Mouse (Mus musculus): ENCODE results near the gene Atp1a4.

Atp1a4 gene

GRCm38 (mm10) chr1:172277172-172277571 lies 19.0 kb upstream of the Atp1a4 start:
- Histone ChIP-seq H3K9me3 (ENCODE audit: low read length) (no peaks in the 10 kb centered on the region), H3K4me1 (replicated peaks; ENCODE audit: low read depth, low read length) (peaks cover 32% of the 10 kb centered on the region), H3K36me3 (ENCODE audit: insufficient read depth, low read length) (no peaks in the 10 kb centered on the region), H3K27me3 (ENCODE audit: insufficient read depth, low read length) (peaks cover 9% of the 10 kb centered on the region; the same call in 1 of the 2 replicates), H3K4me3 (replicated peaks; ENCODE audit: low read length) (no peak overlapping the region)
- TF ChIP-seq CTCF (conservative IDR thresholded peaks at IDR 0.05; ENCODE audit: low read length): no peak
- TF ChIP-seq POU5F1 (IDR thresholded peaks at IDR 0.05; ENCODE audit: borderline replicate concordance, low read length): no peak
- TF ChIP-seq NANOG (IDR thresholded peaks at IDR 0.05; ENCODE audit: borderline replicate concordance, low read length): no peak

GRCm38 (mm10) chr1:172274547-172274946 lies 16.3 kb upstream of the Atp1a4 start:
- H3K9me3 ChIP-seq (ENCODE audit: low read length): no peaks in the 10 kb centered on the region
- H3K4me3 ChIP-seq (replicated peaks; ENCODE audit: low read length): no peak overlapping the region
- H3K27me3 ChIP-seq (ENCODE audit: insufficient read depth, low read length): peaks cover 5% of the 10 kb centered on the region; the same call in 1 of the 2 replicates
- peaks cover 18% of the 10 kb centered on the region for H3K4me1 ChIP-seq (replicated peaks; ENCODE audit: low read depth, low read length)
- no peaks in the 10 kb centered on the region for H3K36me3 ChIP-seq (ENCODE audit: insufficient read depth, low read length)
- TF ChIP-seq CTCF (conservative IDR thresholded peaks at IDR 0.05; ENCODE audit: low read length): no peak
- no peak for TF ChIP-seq NANOG (IDR thresholded peaks at IDR 0.05; ENCODE audit: borderline replicate concordance, low read length)
- no peak for TF ChIP-seq POU5F1 (IDR thresholded peaks at IDR 0.05; ENCODE audit: borderline replicate concordance, low read length)

- H3K4me1 ChIP-seq (replicated peaks; ENCODE audit: low read depth, low read length): peaks cover 18% of the 10 kb centered on the region
- no peaks in the 10 kb centered on the region for H3K36me3 ChIP-seq (ENCODE audit: insufficient read depth, low read length)
- no peak overlapping the region for H3K4me3 ChIP-seq (replicated peaks; ENCODE audit: low read length)
- no peak for TF ChIP-seq CTCF (conservative IDR thresholded peaks at IDR 0.05; ENCODE audit: low read length)
- TF ChIP-seq POU5F1 (IDR thresholded peaks at IDR 0.05; ENCODE audit: borderline replicate concordance, low read length): no peak
- no peak for TF ChIP-seq NANOG (IDR thresholded peaks at IDR 0.05; ENCODE audit: borderline replicate concordance, low read length)
- no peaks in the 10 kb centered on the region for H3K9me3 ChIP-seq (ENCODE audit: low read length)
- H3K27me3 ChIP-seq (ENCODE audit: insufficient read depth, low read length): 0 out of 2 replicates have a peak, but pooled peaks cover 4% of the 10 kb centered on the region
These were observed 15.9 kb upstream of the Atp1a4 start for GRCm38 (mm10) chr1:172274116-172274515.

- H3K4me3 ChIP-seq (replicated peaks; ENCODE audit: low read length): no peak overlapping the region
- H3K36me3 ChIP-seq (ENCODE audit: insufficient read depth, low read length): no peaks in the 10 kb centered on the region
- H3K9me3 ChIP-seq (ENCODE audit: low read length): no peaks in the 10 kb centered on the region
- H3K27me3 ChIP-seq (ENCODE audit: insufficient read depth, low read length): no peaks in the 10 kb centered on the region
- H3K4me1 ChIP-seq (replicated peaks; ENCODE audit: low read depth, low read length): peaks cover 14% of the 10 kb centered on the region
- TF ChIP-seq POU5F1 (IDR thresholded peaks at IDR 0.05; ENCODE audit: borderline replicate concordance, low read length) (no peak), NANOG (IDR thresholded peaks at IDR 0.05; ENCODE audit: borderline replicate concordance, low read length) (no peak)
These were observed 15.2 kb upstream of the Atp1a4 start for GRCm38 (mm10) chr1:172273386-172273785.

GRCm38 (mm10) chr1:172271765-172272164 lies 13.6 kb upstream of the Atp1a4 start:
- TF ChIP-seq POU5F1 (IDR thresholded peaks at IDR 0.05; ENCODE audit: borderline replicate concordance, low read length) (no peak), CTCF (conservative IDR thresholded peaks at IDR 0.05; ENCODE audit: low read length) (no peak), NANOG (IDR thresholded peaks at IDR 0.05; ENCODE audit: borderline replicate concordance, low read length) (no peak)
- peaks cover 10% of the 10 kb centered on the region for H3K4me1 ChIP-seq (replicated peaks; ENCODE audit: low read depth, low read length)

GRCm38 (mm10) chr1:172271208-172271607 lies 13.0 kb upstream of the Atp1a4 start:
- peaks cover 10% of the 10 kb centered on the region for H3K4me1 ChIP-seq (replicated peaks; ENCODE audit: low read depth, low read length)
- H3K27me3 ChIP-seq (ENCODE audit: insufficient read depth, low read length): no peaks in the 10 kb centered on the region
- no peak for TF ChIP-seq NANOG (IDR thresholded peaks at IDR 0.05; ENCODE audit: borderline replicate concordance, low read length)
- no peak for TF ChIP-seq CTCF (conservative IDR thresholded peaks at IDR 0.05; ENCODE audit: low read length)
- no peak for TF ChIP-seq POU5F1 (IDR thresholded peaks at IDR 0.05; ENCODE audit: borderline replicate concordance, low read length)

More at GRCm38 (mm10) chr1:172271765-172272164, 13.6 kb upstream of the Atp1a4 start:
- no peak overlapping the region for H3K4me3 ChIP-seq (replicated peaks; ENCODE audit: low read length)
- H3K9me3 ChIP-seq (ENCODE audit: low read length): no peaks in the 10 kb centered on the region
- H3K36me3 ChIP-seq (ENCODE audit: insufficient read depth, low read length): no peaks in the 10 kb centered on the region
- H3K27me3 ChIP-seq (ENCODE audit: insufficient read depth, low read length): no peaks in the 10 kb centered on the region

GRCm38 (mm10) chr1:172261477-172262078 lies 3.4 kb upstream of the Atp1a4 start, which contains the start of gene Igsf8:
Gene Igsf8, plus strand, starts transcription at chr1:172261641.
- Histone ChIP-seq H3K27me3 (ENCODE audit: insufficient read depth, low read length) (no peaks in the 10 kb centered on the region; the same call in 1 of the 2 replicates), H3K4me1 (replicated peaks; ENCODE audit: low read depth, low read length) (peaks cover 13% of the 10 kb centered on the region), H3K4me3 (replicated peaks; ENCODE audit: low read length) (no peak within 1 kb of the TSS), H3K9me3 (ENCODE audit: low read length) (no peaks in the 10 kb centered on the region; the same call in 1 of the 2 replicates), H3K36me3 (ENCODE audit: insufficient read depth, low read length) (no peaks in the 10 kb centered on the region)
- TF ChIP-seq NANOG (IDR thresholded peaks at IDR 0.05; ENCODE audit: borderline replicate concordance, low read length) (no peak), CTCF (conservative IDR thresholded peaks at IDR 0.05; ENCODE audit: low read length) (no peak), POU5F1 (IDR thresholded peaks at IDR 0.05; ENCODE audit: borderline replicate concordance, low read length) (no peak)

More at GRCm38 (mm10) chr1:172271208-172271607, 13.0 kb upstream of the Atp1a4 start:
- Histone ChIP-seq H3K36me3 (ENCODE audit: insufficient read depth, low read length) (no peaks in the 10 kb centered on the region), H3K4me3 (replicated peaks; ENCODE audit: low read length) (no peak overlapping the region), H3K9me3 (ENCODE audit: low read length) (no peaks in the 10 kb centered on the region)

- Histone ChIP-seq H3K9me3 (ENCODE audit: low read length) (no peaks in the 10 kb centered on the region), H3K36me3 (ENCODE audit: insufficient read depth, low read length) (no peaks in the 10 kb centered on the region), H3K4me3 (replicated peaks; ENCODE audit: low read length) (no peak overlapping the region), H3K27me3 (ENCODE audit: insufficient read depth, low read length) (peaks cover 25% of the 10 kb centered on the region), H3K4me1 (replicated peaks; ENCODE audit: low read depth, low read length) (peaks cover 24% of the 10 kb centered on the region)
- TF ChIP-seq NANOG (IDR thresholded peaks at IDR 0.05; ENCODE audit: borderline replicate concordance, low read length): no peak
- TF ChIP-seq POU5F1 (IDR thresholded peaks at IDR 0.05; ENCODE audit: borderline replicate concordance, low read length): no peak
- TF ChIP-seq CTCF (conservative IDR thresholded peaks at IDR 0.05; ENCODE audit: low read length): peak; percentile 69
These were observed 10.5 kb downstream of the Atp1a4 start for GRCm38 (mm10) chr1:172247679-172248078.
